Mouse (Mus musculus) urinary bladder, postnatal 14 days (tissue): ENCODE data around the gene Scimp.

ENCODE experiments used
- DNase-seq: peaks from one replicate; pipeline ENCODE4 v3.0.0; 2021; ENCODE audit warnings: low spot score

Scimp gene

DNA sequence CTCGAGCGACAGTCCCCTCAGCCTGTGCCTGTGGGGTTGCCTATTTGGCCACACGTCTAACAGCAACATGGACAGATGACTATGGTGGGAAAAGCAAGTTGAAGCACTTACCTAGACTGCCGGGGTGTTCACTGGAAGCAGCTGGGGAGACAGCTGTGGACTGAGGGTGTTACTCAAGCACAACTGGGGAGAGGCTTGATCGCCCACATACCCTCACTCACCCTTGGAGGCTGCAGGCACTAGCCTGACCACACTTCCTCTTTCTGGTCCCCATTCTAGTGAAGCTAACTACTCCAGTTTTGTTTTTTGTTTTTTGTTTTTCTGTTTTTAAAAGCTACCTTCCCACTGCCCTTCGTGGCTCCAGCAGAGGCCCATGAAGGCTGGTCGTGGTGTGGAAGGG, at the start of gene Scimp:
Scimp (minus strand) TSS at position 222 of the 400 bp plus-strand sequence.
- DNase-seq: no peak

DNA sequence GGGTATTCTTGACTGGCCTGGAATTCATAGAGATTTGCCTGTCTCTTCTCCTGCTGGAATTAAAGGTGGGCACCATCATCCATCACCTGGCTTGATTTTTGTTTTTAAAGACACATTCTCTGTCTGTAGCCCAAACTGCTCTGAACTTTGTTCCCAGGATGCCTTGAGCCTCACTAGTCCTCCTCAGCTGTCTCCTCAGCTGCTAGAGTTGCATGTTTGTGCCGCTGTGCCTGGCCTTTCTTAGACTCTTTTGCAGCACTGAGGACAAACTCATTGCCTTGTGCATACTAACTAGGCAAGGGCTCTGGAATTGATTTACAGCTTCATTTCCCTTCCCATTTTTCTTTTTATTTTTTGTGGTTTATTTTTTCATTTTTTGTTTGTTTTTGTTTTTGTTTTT, 48.0 kb upstream of the Scimp start:
- no peak for DNase-seq

- no peak for DNase-seq
These were observed 33.6 kb upstream of the Scimp start for GRCm38 (mm10) chr11:70846029-70846428.

DNA sequence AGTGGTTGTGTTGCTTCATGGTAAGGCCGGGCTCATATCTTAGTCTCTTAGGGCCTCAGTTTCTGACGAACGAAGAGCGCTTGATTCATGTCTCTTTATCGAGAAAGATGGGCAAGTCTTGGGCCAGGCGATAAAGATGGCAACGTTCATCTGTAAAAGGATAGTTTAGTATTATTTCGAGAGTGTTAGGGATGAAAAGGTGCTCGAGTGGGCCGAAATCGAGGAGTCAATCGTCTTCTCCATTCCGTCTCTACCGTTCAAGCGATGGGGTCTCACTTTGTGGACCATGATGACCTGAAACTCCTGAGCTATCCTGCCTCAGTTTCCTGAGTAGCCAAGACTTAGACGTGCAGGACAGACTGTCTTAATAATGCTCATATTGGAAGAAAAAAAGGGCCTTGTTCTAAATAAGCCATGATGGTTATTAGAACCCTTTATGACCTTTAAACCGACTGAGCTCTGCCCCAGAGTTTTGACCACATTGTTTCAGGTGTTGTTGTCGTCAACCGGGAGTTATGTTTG, 33.1 kb upstream of the Scimp start:
- DNase-seq: no peak

DNA sequence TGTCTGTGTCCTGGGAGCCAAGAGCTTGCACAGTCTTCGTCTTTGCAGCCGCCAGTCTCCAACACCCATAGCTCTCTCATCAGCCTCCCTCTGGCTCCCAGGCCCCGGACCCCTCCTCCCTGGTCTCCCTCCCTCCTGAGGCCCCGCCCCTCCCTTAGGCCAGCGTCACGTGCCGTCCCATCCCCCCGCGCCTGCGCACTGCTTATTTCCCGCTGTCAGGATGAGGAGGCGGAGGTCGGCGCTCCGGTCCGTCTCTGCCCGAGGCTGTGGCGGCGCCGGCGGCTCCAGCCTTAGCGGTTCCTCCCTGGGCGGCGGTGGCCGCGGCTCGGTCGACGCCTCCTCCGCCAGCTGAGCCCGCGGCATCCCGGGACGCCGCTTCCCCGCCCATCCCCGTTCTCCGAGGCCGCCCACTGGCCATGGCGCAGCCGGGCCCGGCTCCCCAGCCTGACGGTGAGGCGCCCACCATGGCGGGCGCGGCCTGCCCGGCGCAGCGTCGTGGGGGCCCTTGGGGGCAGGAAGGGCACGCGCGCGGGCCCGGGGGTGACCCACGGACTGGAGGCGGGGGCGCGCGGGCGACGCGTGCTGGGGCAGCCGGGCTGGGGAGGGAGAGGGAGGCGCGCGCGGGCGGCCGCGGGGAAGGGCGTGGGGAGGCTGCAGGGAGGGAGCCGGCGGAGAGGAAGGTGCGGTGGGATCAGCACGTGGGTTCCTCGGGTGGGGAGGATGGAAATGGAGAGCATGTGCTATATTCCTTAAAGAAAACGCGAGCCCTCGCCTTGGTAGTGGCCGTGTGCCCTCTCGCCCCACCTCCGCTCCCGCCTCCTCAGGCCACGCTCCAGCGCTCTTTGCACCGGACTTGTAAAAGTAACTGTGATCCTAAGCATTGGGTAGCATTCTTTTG, 32.4 kb upstream of the Scimp start, which contains the start of gene Rabep1:
Rabep1 (plus strand) TSS at position 220 of the 898 bp plus-strand sequence.
- DNase-seq: peak; percentile 97

GRCm38 (mm10) chr11:70843701-70844551, 31.5 kb upstream of the Scimp start:
- DNase-seq: no peak

- no peak for DNase-seq
These were observed 30.6 kb upstream of the Scimp start for GRCm38 (mm10) chr11:70842983-70843382.

DNA sequence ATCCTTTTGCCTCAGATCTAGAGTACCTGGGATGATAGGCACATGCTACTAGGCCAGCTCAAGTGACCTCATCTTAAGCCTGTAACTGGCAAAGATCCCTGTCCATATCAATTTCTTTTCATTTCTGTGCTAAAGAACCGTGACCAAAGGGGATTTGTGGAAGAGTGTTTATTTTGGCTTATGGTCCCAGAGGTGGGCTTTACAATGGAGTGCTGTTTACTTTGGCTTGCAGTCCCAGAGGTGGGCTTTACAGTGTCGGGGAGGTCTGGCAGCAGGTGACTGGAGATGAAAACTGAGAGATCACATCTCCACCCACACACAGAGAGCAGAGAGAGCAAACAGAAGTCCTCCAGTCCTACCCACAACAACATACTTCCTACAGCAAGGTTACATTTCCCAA, 26.2 kb upstream of the Scimp start:
- DNase-seq: no peak

- no peak for DNase-seq
These were observed 24.6 kb upstream of the Scimp start for GRCm38 (mm10) chr11:70837031-70837430.

DNA sequence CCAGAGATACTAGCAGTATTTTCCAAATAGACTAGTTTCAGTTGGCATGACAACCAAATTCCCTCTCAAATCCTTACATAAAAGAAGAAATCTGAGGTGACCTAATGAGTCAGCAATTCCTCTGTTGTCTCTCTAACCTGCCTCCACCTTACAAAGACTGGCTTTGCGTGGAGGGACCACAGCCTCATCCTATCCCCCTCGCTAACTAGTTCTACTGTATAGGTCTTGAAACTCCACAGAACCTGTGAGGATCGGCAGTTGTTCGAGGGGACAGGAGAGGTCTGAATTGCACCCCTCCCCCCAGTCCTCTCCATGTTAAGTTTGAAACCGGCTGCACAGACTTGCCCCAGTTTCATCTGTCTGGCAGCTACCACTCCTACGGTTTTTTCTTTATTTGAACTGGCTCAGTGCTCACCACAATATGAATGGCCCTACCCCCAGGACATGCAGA, 23.0 kb upstream of the Scimp start:
- no peak for DNase-seq

GRCm38 (mm10) chr11:70833831-70834230, 21.4 kb upstream of the Scimp start:
- DNase-seq: no peak

GRCm38 (mm10) chr11:70833408-70833807, 21.0 kb upstream of the Scimp start:
- no peak for DNase-seq

GRCm38 (mm10) chr11:70831201-70831600, 18.8 kb upstream of the Scimp start:
- no peak for DNase-seq

- no peak for DNase-seq
These were observed 16.7 kb upstream of the Scimp start for GRCm38 (mm10) chr11:70828975-70829615.

GRCm38 (mm10) chr11:70826207-70826606, 13.8 kb upstream of the Scimp start:
- no peak for DNase-seq

- peak; percentile 54 for DNase-seq
These were observed 9.6 kb upstream of the Scimp start for GRCm38 (mm10) chr11:70821728-70822591.

GRCm38 (mm10) chr11:70820120-70820519, 7.7 kb upstream of the Scimp start:
- DNase-seq: no peak

DNA sequence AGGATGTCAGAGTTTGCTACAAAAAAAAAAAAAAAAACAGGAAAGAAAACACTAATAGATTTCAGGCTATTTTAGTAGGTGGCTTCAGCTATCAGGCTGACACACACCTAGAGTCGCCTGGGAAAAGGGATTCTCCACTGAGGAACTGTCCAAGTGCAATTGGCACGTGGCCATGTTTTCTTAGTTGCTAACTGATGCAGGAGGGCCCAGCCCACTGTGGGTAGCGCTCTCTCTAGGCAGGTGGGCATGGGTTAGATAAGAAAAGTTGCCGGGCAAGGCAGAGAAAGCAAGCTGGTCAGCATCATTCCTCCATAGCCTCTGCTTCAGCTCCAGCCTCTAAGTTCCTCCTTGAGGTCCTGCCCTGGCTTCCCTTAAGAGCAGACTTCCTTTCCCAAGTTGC, 4.4 kb upstream of the Scimp start:
- DNase-seq: no peak

GRCm38 (mm10) chr11:70815498-70816078, 3.2 kb upstream of the Scimp start:
- DNase-seq: peak; percentile 47

GRCm38 (mm10) chr11:70815071-70815470, 2.7 kb upstream of the Scimp start:
- no peak for DNase-seq
